Mouse (Mus musculus): ENCODE measurements around the gene Lbhd2.

- TF ChIP-seq CTCF (IDR thresholded peaks at IDR 0.05; ENCODE audit: extremely low read depth, insufficient read depth, low read length) (no peak), POLR2A (IDR thresholded peaks at IDR 0.05; ENCODE audit: extremely low read depth, insufficient read depth, low read length) (no peak)
Observed at GRCm38 (mm10) chr12:111457742-111458141, 51.1 kb downstream of the Lbhd2 start.

Data from cortical plate, adult 2 months (tissue).